Mouse (Mus musculus) olfactory bulb, adult 2 months (tissue): ENCODE data around the gene Lrtm2. TPM values are rescaled to one million over a fixed set of nuclear protein-coding genes. Genes with fewer than 3 reads are reported as not detected.
A peak's percentile ranks its signal among the peaks of the same experiment; 100 is the strongest.

Experiments used
- H3K27ac ChIP-seq: fragments of 200-500 bp; 2 replicates; pipeline ENCODE4 v1.5.1; 2012; ENCODE audit warnings: low read depth, low read length; ENCODE audit not compliant: insufficient read depth
- H3K4me1 ChIP-seq: fragments of 200-500 bp; 2 replicates; pipeline ENCODE4 v1.6.1; 2012; ENCODE audit warnings: low read length; ENCODE audit not compliant: control insufficient read depth, insufficient read depth
- H3K4me3 ChIP-seq: fragments of 200-500 bp; 2 replicates; pipeline ENCODE4 v1.5.1; 2012; ENCODE audit warnings: mild to moderate bottlenecking, low read depth, low read length, moderate library complexity; ENCODE audit not compliant: insufficient read depth
- CTCF ChIP-seq: fragments of 200-500 bp; IDR thresholded peaks from 2 replicates; pipeline ENCODE4 v1.5.1; 2012; ENCODE audit warnings: low read depth, mild to moderate bottlenecking, low read length, moderate library complexity; ENCODE audit not compliant: insufficient read depth
- POLR2A ChIP-seq: fragments of 200-500 bp; IDR thresholded peaks from 2 replicates; pipeline ENCODE4 v1.6.1; 2012; ENCODE audit warnings: mild to moderate bottlenecking, low read depth, low read length, moderate library complexity; ENCODE audit not compliant: insufficient read depth
- WGBS: fragments of 180-500 bp; shearing (Covaris S2); methylation state at CpG from one replicate; pipeline ENCODE4 v1.1.7; 2018; 5-methylcytosine and 5-hydroxymethylcytosine counted together
- polyA plus RNA-seq: library from polyadenylated mRNA; stranded (reverse); fragments of >200 nt; gene quantifications from 2 replicates; pipeline ENCODE4 v1.2.4, GENCODE M21; 2012; ENCODE audit warnings: low replicate concordance; ENCODE audit not compliant: missing spikeins, insufficient read depth, insufficient read length

Gene Lrtm2
- polyA plus RNA-seq, 1 experiment = not detected

DNA sequence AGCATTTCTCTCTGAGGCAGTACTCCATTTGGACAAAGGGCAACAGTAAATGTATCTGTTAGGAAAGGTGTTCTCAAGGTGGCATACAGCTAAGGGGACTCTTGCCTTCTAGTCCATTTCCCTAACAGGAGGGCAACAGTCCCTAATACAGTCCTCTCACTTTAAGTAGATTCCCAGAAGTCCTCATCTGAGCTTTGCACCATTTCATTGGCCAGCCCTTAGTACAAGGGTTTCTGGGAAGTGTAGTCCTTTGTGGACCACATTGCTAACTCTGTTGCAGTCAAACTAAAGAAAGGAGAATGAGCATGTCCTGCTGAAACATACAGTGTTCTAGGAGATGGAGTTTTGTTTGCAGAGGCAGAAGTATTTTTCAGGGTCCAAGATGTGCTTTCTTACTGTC is 10.8 kb upstream of the Lrtm2 start:
- TF ChIP-seq CTCF (no peak), POLR2A (no peak)
- Histone ChIP-seq H3K4me3 (no peak overlapping the region), H3K27ac (no peak overlapping the region), H3K4me1 (peaks cover 23% of the 10 kb centered on the region)

DNA sequence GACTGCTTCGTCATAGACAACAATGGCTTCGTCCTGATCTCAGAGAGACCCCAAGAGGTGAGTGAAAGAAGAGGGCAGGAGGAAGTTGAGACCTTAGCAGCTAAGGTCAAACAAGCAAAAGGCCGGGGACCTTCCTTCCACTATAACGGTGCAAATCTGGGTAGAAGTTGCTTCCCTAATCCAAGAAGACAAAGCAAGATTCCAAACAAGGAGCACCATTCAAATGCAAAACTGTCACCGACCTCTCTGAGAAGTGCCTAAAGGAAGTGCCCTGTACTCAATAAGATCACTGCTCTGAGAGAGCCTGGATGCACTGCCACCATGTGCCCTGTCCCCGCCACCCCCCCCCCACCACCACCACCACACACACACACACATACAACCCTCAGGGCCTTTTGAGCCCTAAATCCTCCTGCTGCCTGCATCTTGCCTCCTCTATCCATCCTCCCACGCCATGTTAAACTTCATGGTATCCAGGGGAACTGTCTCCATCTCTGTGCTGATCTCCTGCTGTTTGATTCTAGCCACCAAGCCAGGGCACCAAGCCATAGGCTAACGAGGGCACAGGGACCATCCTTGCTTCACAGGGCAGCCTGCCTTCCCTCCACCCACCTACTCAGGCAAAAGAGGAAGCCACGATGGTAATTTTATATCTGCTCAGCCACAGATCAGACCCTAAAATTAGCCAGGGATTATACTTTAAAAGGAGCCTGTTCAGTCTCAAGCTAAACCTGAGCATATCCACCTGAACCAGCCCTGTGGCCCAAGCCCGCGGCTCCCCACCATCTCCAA is 7.8 kb upstream of the Lrtm2 start:
- 51% methylated on average over 11 of the region's 11 CpGs for WGBS
- Histone ChIP-seq H3K27ac (peak overlapping the region; percentile 11), H3K4me1 (peaks cover 38% of the 10 kb centered on the region), H3K4me3 (no peak overlapping the region)
- TF ChIP-seq CTCF (no peak), POLR2A (no peak)

DNA sequence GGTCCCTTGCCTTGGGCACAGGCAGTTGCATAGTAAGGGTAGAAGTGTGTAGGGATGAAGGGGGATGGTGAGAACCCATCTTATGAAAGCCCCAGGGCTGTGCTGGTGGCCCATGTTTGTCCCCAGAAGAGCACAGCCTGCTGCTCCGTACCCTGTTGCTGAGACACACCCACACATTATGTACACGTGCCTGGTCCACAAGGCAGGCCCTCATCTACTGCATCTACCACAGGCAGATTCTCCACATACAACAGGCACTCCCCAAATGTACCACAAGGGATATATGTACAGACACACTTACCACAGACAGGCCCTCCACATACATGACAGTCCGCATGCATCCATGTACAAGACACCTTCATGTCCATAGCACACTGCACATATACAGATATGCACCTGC is 6.7 kb upstream of the Lrtm2 start:
- 60% methylated on average over 3 of the region's 3 CpGs for WGBS
- H3K27ac ChIP-seq = no peak overlapping the region
- H3K4me1 ChIP-seq = peaks cover 47% of the 10 kb centered on the region
- no peak for TF ChIP-seq CTCF
- no peak for TF ChIP-seq POLR2A
- no peak overlapping the region for H3K4me3 ChIP-seq

DNA sequence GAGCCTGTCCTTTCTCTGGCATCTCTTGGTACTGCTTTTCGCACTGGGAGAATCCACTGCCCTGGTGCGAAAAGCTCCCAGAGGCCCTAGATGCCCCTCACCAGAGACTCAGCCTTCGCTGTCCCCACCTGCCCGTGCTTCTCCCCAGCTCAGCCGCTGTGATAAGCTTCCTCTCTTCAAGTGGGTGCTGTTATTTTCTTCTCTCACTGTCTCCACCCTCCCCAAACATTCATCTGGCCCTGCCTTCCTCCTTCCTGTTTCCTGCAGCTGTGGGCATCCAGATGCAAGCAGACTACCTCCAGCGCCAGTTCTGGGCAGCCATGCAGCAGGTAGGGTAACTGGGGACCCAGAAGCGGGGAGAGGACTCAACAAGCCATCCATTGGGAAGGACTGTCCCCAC is 5.6 kb upstream of the Lrtm2 start:
- WGBS = 72% methylated on average over 7 of the region's 7 CpGs
- TF ChIP-seq CTCF (no peak), POLR2A (no peak)
- 0 out of 2 replicates have a peak overlapping the region, but pooled peaks have one; percentile 2 for H3K4me3 ChIP-seq

DNA sequence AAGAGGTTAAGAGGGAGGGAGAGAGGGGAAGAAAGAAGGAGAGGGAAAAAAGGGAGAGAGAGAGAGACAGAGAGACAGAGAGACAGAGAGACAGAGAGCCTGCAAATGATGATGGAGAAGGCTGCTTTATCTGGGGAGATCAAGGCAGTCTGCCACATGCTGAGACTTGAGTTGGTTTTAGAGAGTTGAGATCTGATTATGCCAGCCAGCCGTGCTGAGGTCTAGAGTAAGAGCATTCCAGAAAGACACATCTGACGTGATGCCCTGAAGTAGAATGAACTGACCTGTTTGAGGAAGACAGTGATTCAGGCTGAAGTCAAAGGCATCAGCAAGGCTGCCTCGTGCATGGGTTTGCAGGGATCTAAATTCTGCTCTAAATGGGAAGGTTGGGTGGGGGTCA is 3.3 kb upstream of the Lrtm2 start:
- Histone ChIP-seq H3K27ac (no peak overlapping the region), H3K4me1 (peaks cover 54% of the 10 kb centered on the region), H3K4me3 (no peak overlapping the region)
- WGBS = 75% methylated on average over 3 of the region's 3 CpGs
- TF ChIP-seq POLR2A (no peak), CTCF (no peak)

More for the DNA sequence above, 5.6 kb upstream of the Lrtm2 start:
- Histone ChIP-seq H3K4me1 (peaks cover 56% of the 10 kb centered on the region), H3K27ac (peak overlapping the region; percentile 60; the same call in 1 of the 2 replicates)

DNA sequence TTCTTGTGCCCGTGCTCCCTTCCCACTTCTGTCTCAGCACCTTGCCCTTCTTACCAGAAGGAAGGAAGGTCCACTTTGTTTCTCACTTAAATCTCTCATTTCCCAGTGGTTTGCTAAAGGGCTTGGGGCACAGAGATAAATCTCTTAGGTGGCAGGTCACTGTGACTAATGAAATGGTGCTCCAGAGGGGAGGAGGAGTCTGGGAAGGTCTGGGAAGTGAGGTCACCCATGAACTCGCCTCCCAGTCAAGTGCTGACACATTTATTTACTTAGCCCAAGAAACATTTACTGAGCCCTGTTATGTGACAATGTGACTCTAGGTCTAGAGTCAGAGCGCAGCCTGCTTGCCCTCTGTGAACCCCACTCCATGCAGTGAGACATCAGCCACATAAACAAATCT is 2.6 kb upstream of the Lrtm2 start:
- TF ChIP-seq POLR2A (no peak), CTCF (no peak)
- 60% methylated on average over 3 of the region's 3 CpGs for WGBS
- H3K4me3 ChIP-seq = no peak overlapping the region

DNA sequence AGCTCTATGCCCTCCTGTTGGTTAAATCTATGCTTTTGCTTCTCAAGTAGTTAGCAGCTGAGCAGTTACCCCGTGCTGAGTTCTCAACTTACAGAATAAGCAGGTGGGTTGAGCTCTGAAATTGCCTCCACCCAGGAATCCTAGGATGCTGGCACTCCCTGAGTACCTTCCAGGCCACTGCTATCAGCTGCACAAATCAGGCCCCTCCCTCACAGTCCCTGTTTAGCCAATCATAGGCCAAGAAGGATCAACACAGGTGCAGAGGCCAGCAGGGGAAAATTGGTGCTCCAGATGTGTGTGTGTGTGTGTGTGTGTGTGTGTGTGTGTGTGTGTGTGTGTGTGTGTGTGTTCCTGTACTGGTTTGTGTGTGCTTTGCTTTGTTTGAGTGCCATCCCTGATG is 1.5 kb upstream of the Lrtm2 start:
- Histone ChIP-seq H3K27ac (no peak overlapping the region), H3K4me1 (peaks cover 53% of the 10 kb centered on the region), H3K4me3 (no peak overlapping the region)
- TF ChIP-seq CTCF = no peak
- no peak for TF ChIP-seq POLR2A
- WGBS = 23% methylated on average over 1 of the region's 1 CpGs

More for the DNA sequence above, 2.6 kb upstream of the Lrtm2 start:
- Histone ChIP-seq H3K4me1 (peaks cover 53% of the 10 kb centered on the region), H3K27ac (no peak overlapping the region)

DNA sequence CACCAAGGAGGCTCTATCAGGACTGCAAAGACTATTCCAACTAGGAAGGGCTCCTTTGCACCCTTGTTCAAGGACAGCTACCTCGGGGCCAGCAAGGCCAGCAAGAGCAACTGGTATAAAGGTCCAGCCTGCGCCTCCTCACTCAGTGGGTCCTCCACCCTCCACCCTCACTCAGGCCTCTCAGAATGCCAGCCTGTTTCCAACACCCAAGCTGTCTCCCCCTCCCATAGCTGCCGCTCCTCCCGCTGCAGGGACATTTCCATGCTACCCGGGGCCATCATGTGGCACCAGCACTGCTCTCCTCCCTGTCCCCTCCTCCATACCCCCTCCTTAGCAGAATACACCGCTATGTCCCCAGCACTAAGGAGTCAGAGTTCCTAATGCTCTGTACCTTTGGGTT is 630 bp downstream of the Lrtm2 start:
- Histone ChIP-seq H3K4me3 (peak overlapping the region; percentile 91), H3K4me1 (peaks cover 53% of the 10 kb centered on the region), H3K27ac (peak overlapping the region; percentile 98)
- TF ChIP-seq CTCF = no peak
- TF ChIP-seq POLR2A = no peak
- 10% methylated on average over 6 of the region's 6 CpGs for WGBS

DNA sequence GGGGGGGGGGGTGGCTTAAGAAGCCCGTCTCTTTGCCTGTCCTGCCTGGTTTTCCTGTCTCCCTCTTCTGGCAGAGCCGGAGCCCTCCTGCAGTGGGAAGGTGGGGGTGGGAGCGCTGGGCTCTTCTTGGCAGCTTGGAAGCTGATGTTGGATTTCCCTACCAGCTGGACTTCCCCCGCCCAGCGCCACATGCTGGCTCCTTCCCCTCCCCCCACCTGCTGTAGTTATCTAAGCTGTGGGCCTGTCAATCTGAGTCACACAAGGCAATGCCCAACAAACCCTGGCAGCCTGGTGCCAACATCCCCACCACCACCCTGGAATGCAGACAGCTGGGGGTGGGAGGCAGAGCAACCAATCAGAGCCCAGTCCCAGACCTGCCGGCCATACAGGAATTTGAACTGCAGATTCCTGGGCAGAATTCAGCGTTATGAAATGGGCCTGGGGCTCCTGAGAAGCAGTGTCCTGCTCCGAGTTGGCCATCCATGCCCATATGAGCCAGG is 1.3 kb downstream of the Lrtm2 start:
- peaks cover 54% of the 10 kb centered on the region for H3K4me1 ChIP-seq
- TF ChIP-seq POLR2A (no peak), CTCF (no peak)
- peak overlapping the region; percentile 98 for H3K27ac ChIP-seq
- 1% methylated on average over 8 of the region's 8 CpGs for WGBS
- peak overlapping the region; percentile 91 for H3K4me3 ChIP-seq
